In genomic region chr12:83687934-83688315, GRCm38 (mm10) we compare ENCODE assay signal across 8 mouse cellular contexts. TPM values are rescaled to one million over a fixed set of nuclear protein-coding genes. Genes with fewer than 3 reads are reported as not detected.
A peak's percentile ranks its signal among the peaks of the same experiment; 100 is the strongest.
DNase-seq lines count a peak whose midpoint lies in the region; ATAC-seq lines count a peak whose summit lies in the region.

Gene Psen1 (plus strand): TSS chr12:83688152.

- peak within 1 kb of the TSS; percentile 93 for H3K27ac ChIP-seq in intestine, embryonic 14.5 days (ENCODE audit: low read depth)

- peak within 1 kb of the TSS; percentile 57 for H3K4me2 ChIP-seq in intestine, embryonic 14.5 days (ENCODE audit: low read length)

- H3K4me3 ChIP-seq in intestine, embryonic 14.5 days (ENCODE audit: low read depth, low read length): peak within 1 kb of the TSS; percentile 87

- H3K9ac ChIP-seq in intestine, embryonic 14.5 days (ENCODE audit: low read length): peak within 1 kb of the TSS; percentile 92

- peaks cover 7% of the 10 kb centered on the region for H3K36me3 ChIP-seq in intestine, embryonic 14.5 days (ENCODE audit: control insufficient read depth, insufficient read depth, low read length)

- peak; percentile 95 to 98 for DNase-seq in adrenal gland, adult (ENCODE audit: inconsistent age in 2 of 2, low spot score in 1 of 2)
- peak; percentile 97 for DNase-seq in embryo, embryonic 10.5 days (ENCODE audit: low spot score)
- DNase-seq in gastrocnemius, postnatal 25 days: peak; percentile 91
- DNase-seq in intestine, embryonic 14.5 days (ENCODE audit: low spot score): peak; percentile 94
- peak; percentile 92 to 93 for DNase-seq in left cerebral cortex, postnatal 14 days (ENCODE audit: low spot score in 2 of 2)
- DNase-seq in mesoderm, embryonic 11.5 days (ENCODE audit: low read depth, low spot score): peak; percentile 94
- DNase-seq in right cerebral cortex, postnatal 36 days (ENCODE audit: low spot score in 2 of 2): peak; percentile 87 to 89
- peak; percentile 95 for DNase-seq in yolk sac, embryonic 10.5 days (ENCODE audit: low spot score)

- ATAC-seq in intestine, embryonic 14.5 days (replicated peaks; ENCODE audit: low FRiP score, low TSS enrichment, low read depth): peak; percentile 98

- H3K27me3 ChIP-seq in intestine, embryonic 14.5 days (replicated peaks; ENCODE audit: control insufficient read depth, insufficient read depth, low read length): no peaks in the 10 kb centered on the region

- intact Hi-C loops in left cerebral cortex, postnatal 14 days (cut with DNase I): no loop called here

- under 1% methylated on average over 38 of the region's 38 CpGs for WGBS in intestine, embryonic 14.5 days

- H3K4me1 ChIP-seq in intestine, embryonic 14.5 days (replicated peaks; ENCODE audit: control insufficient read depth, insufficient read depth, low read length): peaks cover 14% of the 10 kb centered on the region

- no peaks in the 10 kb centered on the region for H3K9me3 ChIP-seq in intestine, embryonic 14.5 days (ENCODE audit: control insufficient read depth, low read length)

RNA-seq across cellular contexts. Expression of gene Psen1, which starts in this region (rescaled TPM):
- total RNA-seq in gastrocnemius, postnatal 25 days (2021): 10 to 100 TPM; 21.9 to 22.9 TPM
- polyA plus RNA-seq in intestine, embryonic 14.5 days (2014; fragmentation: Nextera tagmentation; extraction: Ambion mirVana): 87.6 and 92.7 TPM in 2 replicates
- 10 to 100 TPM; 61.9 to 63.5 TPM for total RNA-seq in left cerebral cortex, postnatal 14 days (2021)

Comparison
In these comparisons a context has a peak if more than half of its experiments do, and no peak if none do; other contexts are left out.
1. Peak in every context shown above with its lines: DNase-seq, ATAC-seq, H3K4me3 ChIP-seq and H3K27ac ChIP-seq.